Mouse (Mus musculus) hindbrain, embryonic 11.5 days (tissue): ENCODE measurements around the gene Gm20388. TPM values are rescaled to one million over a fixed set of nuclear protein-coding genes. Genes with fewer than 3 reads are reported as not detected.

Experiments
- ATAC-seq: fragments of 200-750 bp; cut with Nextera tagmentation; 2 replicates; pipeline ENCODE4 v1.8.0; 2017; ENCODE audit warnings: mild to moderate bottlenecking, moderate TSS enrichment, moderate library complexity; ENCODE audit not compliant: low FRiP score
- DNase-seq: peaks from one replicate; pipeline ENCODE4 v3.0.0-alpha.2; 2015; ENCODE audit warnings: low spot score
- H3K27ac ChIP-seq: fragments of 300-500 bp; sonication (generic); 2 replicates; pipeline ENCODE4 v1.5.1; 2014; ENCODE audit warnings: mild to moderate bottlenecking, low read depth, low read length
- H3K27me3 ChIP-seq: fragments of 300-500 bp; sonication (generic); 2 replicates; pipeline ENCODE4 v1.6.1; 2014; ENCODE audit warnings: mild to moderate bottlenecking, low read length, moderate library complexity, mixed read lengths; ENCODE audit not compliant: control insufficient read depth, insufficient read depth
- H3K36me3 ChIP-seq: fragments of 300-500 bp; sonication (generic); 2 replicates; pipeline ENCODE4 v1.6.1; 2014; ENCODE audit warnings: mild to moderate bottlenecking, low read length, moderate library complexity, mixed read lengths; ENCODE audit not compliant: control insufficient read depth, insufficient read depth
- H3K4me1 ChIP-seq: fragments of 300-500 bp; sonication (generic); replicated peaks from 2 replicates; pipeline ENCODE4 v1.6.1; 2014; ENCODE audit warnings: low read length, mixed read lengths; ENCODE audit not compliant: control insufficient read depth, insufficient read depth
- H3K4me2 ChIP-seq: fragments of 300-500 bp; sonication (generic); replicated peaks from 2 replicates; pipeline ENCODE4 v1.6.1; 2014; ENCODE audit warnings: mild to moderate bottlenecking, low read depth, low read length
- H3K4me3 ChIP-seq: fragments of 300-500 bp; sonication (generic); 2 replicates; pipeline ENCODE4 v1.5.1; 2014; ENCODE audit warnings: low read depth, low read length
- H3K9ac ChIP-seq: fragments of 300-500 bp; sonication (generic); 2 replicates; pipeline ENCODE4 v1.6.1; 2014; ENCODE audit warnings: low read depth, low read length
- H3K9me3 ChIP-seq: fragments of 300-500 bp; sonication (generic); 2 replicates; pipeline ENCODE4 v1.6.1; 2016; ENCODE audit warnings: low read length; ENCODE audit not compliant: control insufficient read depth
- WGBS: fragments of 180-500 bp; shearing (Covaris S2); extraction: QIAGEN DNeasy Blood & Tissue Kit; methylation state at CpG from one replicate; pipeline ENCODE4 v1.1.7; 2014; 5-methylcytosine and 5-hydroxymethylcytosine counted together
- polyA plus RNA-seq: library from polyadenylated mRNA; unstranded; fragments of >200 nt; fragmentation: Nextera tagmentation; extraction: Ambion mirVana; gene quantifications from 2 replicates; pipeline ENCODE4 v1.2.1, GENCODE M21; 2014

Gene Gm20388
- polyA plus RNA-seq, 1 experiment from 2014 or later: 11.8 TPM

GRCm38 (mm10) chr8:120538397-120539240 is 628.0 kb downstream of the Gm20388 start:
- ATAC-seq (peak; percentile 15; the same call in 1 of the 2 replicates), DNase-seq (peak; percentile 82)
- Histone ChIP-seq H3K27ac (peak overlapping the region; percentile 99), H3K4me2 (peak overlapping the region; percentile 97), H3K9me3 (no peaks in the 10 kb centered on the region), H3K4me3 (peak overlapping the region; percentile 65), H3K27me3 (peaks cover 7% of the 10 kb centered on the region), H3K36me3 (no peaks in the 10 kb centered on the region), H3K9ac (peak overlapping the region; percentile 89), H3K4me1 (peaks cover 61% of the 10 kb centered on the region)
- WGBS: 1% methylated on average over 36 of the region's 37 CpGs

GRCm38 (mm10) chr8:120539381-120539774 is 628.7 kb downstream of the Gm20388 start:
- Histone ChIP-seq H3K9ac (peak overlapping the region; percentile 89), H3K4me2 (peak overlapping the region; percentile 97), H3K4me3 (peak overlapping the region; percentile 65), H3K27me3 (peaks cover 7% of the 10 kb centered on the region), H3K36me3 (no peaks in the 10 kb centered on the region), H3K9me3 (no peaks in the 10 kb centered on the region), H3K4me1 (peaks cover 56% of the 10 kb centered on the region), H3K27ac (peak overlapping the region; percentile 99)
- 33% methylated on average over 5 of the region's 6 CpGs for WGBS
- ATAC-seq (no peak), DNase-seq (no peak)

GRCm38 (mm10) chr8:120539775-120540625 is 629.4 kb downstream of the Gm20388 start:
- Histone ChIP-seq H3K36me3 (no peaks in the 10 kb centered on the region), H3K27ac (peak overlapping the region; percentile 99), H3K4me1 (peaks cover 51% of the 10 kb centered on the region), H3K9me3 (no peaks in the 10 kb centered on the region), H3K27me3 (peaks cover 7% of the 10 kb centered on the region), H3K4me2 (peak overlapping the region; percentile 97), H3K9ac (peak overlapping the region; percentile 24; the same call in 1 of the 2 replicates), H3K4me3 (peak overlapping the region; percentile 65)
- ATAC-seq: no peak
- 34% methylated on average over 23 of the region's 23 CpGs for WGBS
- DNase-seq: no peak

- Histone ChIP-seq H3K4me3 (no peak overlapping the region), H3K36me3 (no peaks in the 10 kb centered on the region), H3K9ac (0 out of 2 replicates have a peak overlapping the region, but pooled peaks have one; percentile 5), H3K27ac (peak overlapping the region; percentile 70), H3K4me2 (no peak overlapping the region), H3K27me3 (no peaks in the 10 kb centered on the region), H3K9me3 (no peaks in the 10 kb centered on the region), H3K4me1 (peaks cover 50% of the 10 kb centered on the region)
- WGBS: 44% methylated on average over 13 of the region's 13 CpGs
- no peak for DNase-seq
- ATAC-seq: no peak
These were observed 632.4 kb downstream of the Gm20388 start for GRCm38 (mm10) chr8:120542995-120543394.

- no peak overlapping the region for H3K9ac ChIP-seq
- no peaks in the 10 kb centered on the region for H3K9me3 ChIP-seq
- H3K27ac ChIP-seq: peak overlapping the region; percentile 70
- ATAC-seq (no peak), DNase-seq (no peak)
- H3K36me3 ChIP-seq: no peaks in the 10 kb centered on the region
- H3K4me3 ChIP-seq: no peak overlapping the region
- H3K4me1 ChIP-seq: peaks cover 49% of the 10 kb centered on the region
- 67% methylated on average over 8 of the region's 8 CpGs for WGBS
- no peak overlapping the region for H3K4me2 ChIP-seq
- H3K27me3 ChIP-seq: no peaks in the 10 kb centered on the region
These were observed 632.9 kb downstream of the Gm20388 start for GRCm38 (mm10) chr8:120543416-120544055.

GRCm38 (mm10) chr8:120544155-120544554 is 633.5 kb downstream of the Gm20388 start:
- 86% methylated on average over 5 of the region's 5 CpGs for WGBS
- H3K36me3 ChIP-seq: no peaks in the 10 kb centered on the region
- H3K4me2 ChIP-seq: no peak overlapping the region
- H3K9me3 ChIP-seq: no peaks in the 10 kb centered on the region
- H3K4me1 ChIP-seq: peaks cover 48% of the 10 kb centered on the region
- no peak for ATAC-seq
- no peak overlapping the region for H3K9ac ChIP-seq
- no peaks in the 10 kb centered on the region for H3K27me3 ChIP-seq
- H3K4me3 ChIP-seq: no peak overlapping the region
- DNase-seq: no peak
- no peak overlapping the region for H3K27ac ChIP-seq

- no peak overlapping the region for H3K9ac ChIP-seq
- no peaks in the 10 kb centered on the region for H3K36me3 ChIP-seq
- peak overlapping the region; percentile 96 for H3K27ac ChIP-seq
- H3K4me2 ChIP-seq: 0 out of 2 replicates have a peak overlapping the region, but pooled peaks have one; percentile 3
- 66% methylated on average over 9 of the region's 9 CpGs for WGBS
- H3K27me3 ChIP-seq: no peaks in the 10 kb centered on the region
- no peak overlapping the region for H3K4me3 ChIP-seq
- no peaks in the 10 kb centered on the region for H3K9me3 ChIP-seq
- ATAC-seq (no peak), DNase-seq (no peak)
- H3K4me1 ChIP-seq: peaks cover 62% of the 10 kb centered on the region
These were observed 636.9 kb downstream of the Gm20388 start for GRCm38 (mm10) chr8:120547562-120547961.

- peaks cover 55% of the 10 kb centered on the region for H3K4me1 ChIP-seq
- WGBS: 49% methylated on average over 16 of the region's 16 CpGs
These were observed 637.7 kb downstream of the Gm20388 start for GRCm38 (mm10) chr8:120548313-120548761.

More at GRCm38 (mm10) chr8:120548313-120548761, 637.7 kb downstream of the Gm20388 start:
- Histone ChIP-seq H3K36me3 (no peaks in the 10 kb centered on the region), H3K4me3 (no peak overlapping the region), H3K9ac (no peak overlapping the region), H3K27me3 (no peaks in the 10 kb centered on the region), H3K27ac (peak overlapping the region; percentile 96), H3K9me3 (no peaks in the 10 kb centered on the region), H3K4me2 (no peak overlapping the region)
- ATAC-seq (no peak), DNase-seq (no peak)
